Mouse (Mus musculus) brain, embryonic 14.5 days (tissue): ENCODE measurements at regions not wholly inside any gene's neighbourhood (a gene's known extent, or its start where the extent isn't known, plus 50 kb on each side); places are given as distances from the start of the nearest gene placed in this dataset.

ENCODE experiments used
- CTCF ChIP-seq: fragments of 200-500 bp; IDR thresholded peaks from 2 replicates; pipeline ENCODE4 v1.5.1; 2012; ENCODE audit warnings: inconsistent platforms, mild to moderate bottlenecking, moderate library complexity, borderline replicate concordance; ENCODE audit not compliant: insufficient read depth, insufficient read length; ENCODE audit errors: extremely low read depth
- POLR2A ChIP-seq: fragments of 200-500 bp; IDR thresholded peaks from 2 replicates; pipeline ENCODE4 v1.6.1; 2012; ENCODE audit warnings: mild to moderate bottlenecking, inconsistent platforms, borderline replicate concordance; ENCODE audit not compliant: poor library complexity, insufficient read depth, insufficient read length, severe bottlenecking; ENCODE audit errors: extremely low read depth

DNA sequence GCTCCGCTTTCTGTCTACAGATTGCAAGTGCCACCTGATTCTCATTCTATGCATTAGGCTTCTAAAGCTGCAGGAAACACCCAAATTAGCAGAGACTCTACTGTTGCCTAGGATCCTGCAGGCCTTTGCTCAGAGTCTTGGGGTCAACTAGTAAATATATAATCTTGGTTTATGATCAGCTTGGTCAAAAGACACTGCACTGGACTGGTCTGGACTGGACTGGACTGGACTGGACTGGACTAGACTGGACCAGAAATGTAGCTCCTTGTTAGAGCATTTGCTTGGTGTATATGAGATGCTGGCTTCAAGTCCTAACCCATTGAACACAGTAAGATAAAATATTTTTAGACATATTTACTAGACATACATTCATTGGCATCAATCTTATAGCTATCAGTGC is 53.7 kb upstream of the Car8 start:
- TF ChIP-seq CTCF (no peak), POLR2A (no peak)
